In genomic region chr7:102516261-102517050, GRCm38 (mm10) we compare ENCODE assay signal across 13 mouse cellular contexts. TPM values are rescaled to one million over a fixed set of nuclear protein-coding genes. Genes with fewer than 3 reads are reported as not detected.
DNase-seq lines count a peak whose midpoint lies in the region; ATAC-seq lines count a peak whose summit lies in the region.
"Had no signal": no experiment of that assay in that cellular context is flagged by ENCODE, and none has a peak within 500 bp of the region (broad histone marks: within the 10 kb centered on the region; RNA-seq: fewer than 3 reads in every experiment).

No protein-coding gene starts in this region.

- H3K27me3 ChIP-seq in heart, embryonic 10.5 days (ENCODE audit: insufficient read depth, poor library complexity, severe bottlenecking), result peaks cover 22% of the 10 kb centered on the region

- H3K4me1 ChIP-seq in heart, embryonic 10.5 days, result 0 out of 2 replicates have a peak, but pooled peaks cover 5% of the 10 kb centered on the region

- H3K36me3 ChIP-seq in heart, embryonic 10.5 days, result no peaks in the 10 kb centered on the region
- H3K36me3 ChIP-seq: G1E had no signal

- WGBS in heart, embryonic 10.5 days, result 66% methylated on average over 10 of the region's 10 CpGs

- peak; percentile 13 to 29 for DNase-seq in heart, adult 18-20 months
- DNase-seq in heart, embryonic 10.5 days (ENCODE audit: low spot score), result no peak
- peak; percentile 14 for DNase-seq in retina, postnatal 1 day
- no peak for DNase-seq in retina, embryonic 14.5 days (ENCODE audit: low spot score)
- no peak for DNase-seq in frontal cortex, adult 2 months (ENCODE audit: extremely low spot score in 1 of 2, low spot score in 1 of 2)
- no peak for DNase-seq in layer of hippocampus, adult 9-10 months (ENCODE audit: low spot score)
- no peak for DNase-seq in right cerebral cortex, postnatal 4 days
- DNase-seq: liver, postnatal 0 days had no signal

- peak; percentile 35 to 48 for ATAC-seq in hematopoietic stem cell, adult 5-6 weeks (replicated peaks in 1 of 2; ENCODE audit: insufficient read depth in 1 of 2, low FRiP score in 2 of 2, low TSS enrichment in 1 of 2, low read depth in 1 of 2, poor library complexity in 2 of 2, severe bottlenecking in 2 of 2)
- ATAC-seq: liver, postnatal 0 days had no signal

- H3K4me3 ChIP-seq in heart, embryonic 10.5 days, result no peak overlapping the region

- H3K27ac ChIP-seq in heart, embryonic 10.5 days, result no peak overlapping the region

- no peaks in the 10 kb centered on the region for H3K9me3 ChIP-seq in heart, embryonic 10.5 days
- H3K9me3 ChIP-seq: G1E had no signal

RNA-seq across cellular contexts. Expression of gene Olfr545, which starts 17.1 kb away (rescaled TPM):
- not detected for total RNA-seq in heart, adult 18-20 months (2021)
- 0.11 TPM in 1 of 2 replicates, not detected in the other for polyA plus RNA-seq in heart, embryonic 10.5 days (2016; fragmentation: Nextera tagmentation; extraction: Ambion mirVana)
- not detected in 2 replicates for total RNA-seq in hematopoietic stem cell, adult 5-6 weeks (2017)
- 0.10 TPM in 1 of 2 replicates, not detected in the other for polyA plus RNA-seq in frontal cortex, adult 2 months (2012; rRNA removed)
- total RNA-seq: gastrocnemius, adult 8-10 months had no signal
- polyA plus RNA-seq: G1E; large intestine, adult 2 months; liver, postnatal 0 days had no signal

RNA-seq across cellular contexts. Expression of gene Olfr547, which starts 18.1 kb away (rescaled TPM):
- total RNA-seq in heart, adult 18-20 months (2021), result not detected
- polyA plus RNA-seq in heart, embryonic 10.5 days (2016; fragmentation: Nextera tagmentation; extraction: Ambion mirVana), result not detected in 2 replicates
- total RNA-seq in hematopoietic stem cell, adult 5-6 weeks (2017), result not detected in 2 replicates
- polyA plus RNA-seq in frontal cortex, adult 2 months (2012; rRNA removed), result not detected in 2 replicates
- total RNA-seq: G1E; gastrocnemius, adult 8-10 months had no signal
- polyA plus RNA-seq: G1E; large intestine, adult 2 months; liver, postnatal 0 days; neural tube, embryonic 11.5 days had no signal

RNA-seq across cellular contexts. Expression of gene Olfr548-ps1, which starts 24.2 kb away (rescaled TPM):
- total RNA-seq in heart, adult 18-20 months (2021), result not detected
- not detected in 2 replicates for polyA plus RNA-seq in heart, embryonic 10.5 days (2016; fragmentation: Nextera tagmentation; extraction: Ambion mirVana)
- total RNA-seq in hematopoietic stem cell, adult 5-6 weeks (2017), result not detected in 2 replicates
- not detected in 2 replicates for polyA plus RNA-seq in frontal cortex, adult 2 months (2012; rRNA removed)
- total RNA-seq: gastrocnemius, adult 8-10 months had no signal
- polyA plus RNA-seq: G1E; large intestine, adult 2 months; liver, postnatal 0 days; neural tube, embryonic 11.5 days had no signal

RNA-seq across cellular contexts. Expression of gene Olfr544, which starts 28.3 kb away (rescaled TPM):
- not detected for total RNA-seq in heart, adult 18-20 months (2021)
- polyA plus RNA-seq in heart, embryonic 10.5 days (2016; fragmentation: Nextera tagmentation; extraction: Ambion mirVana), result 0.04 TPM in 2 replicates
- total RNA-seq in hematopoietic stem cell, adult 5-6 weeks (2017), result not detected in 2 replicates
- polyA plus RNA-seq in frontal cortex, adult 2 months (2012; rRNA removed), result not detected in 2 replicates
- total RNA-seq: G1E; gastrocnemius, adult 8-10 months had no signal
- polyA plus RNA-seq: G1E; large intestine, adult 2 months had no signal

RNA-seq across cellular contexts. Expression of gene Olfr549, which starts 33.2 kb away (rescaled TPM):
- total RNA-seq in heart, adult 18-20 months (2021), result not detected
- polyA plus RNA-seq in heart, embryonic 10.5 days (2016; fragmentation: Nextera tagmentation; extraction: Ambion mirVana), result not detected in 2 replicates
- total RNA-seq in hematopoietic stem cell, adult 5-6 weeks (2017), result not detected in 2 replicates
- polyA plus RNA-seq in frontal cortex, adult 2 months (2012; rRNA removed), result 0.08 TPM in 1 of 2 replicates, not detected in the other
- total RNA-seq: gastrocnemius, adult 8-10 months had no signal
- polyA plus RNA-seq: G1E; large intestine, adult 2 months; liver, postnatal 0 days; neural tube, embryonic 11.5 days had no signal

Comparison
In these comparisons a context has a peak if more than half of its experiments do, and no peak if none do; other contexts are left out.
1. DNase-seq: peak in heart, adult 18-20 months (2 of 2) and retina, postnatal 1 day (single experiment); none in heart, embryonic 10.5 days (single experiment), retina, embryonic 14.5 days (single experiment), frontal cortex, adult 2 months (0 of 2), layer of hippocampus, adult 9-10 months (single experiment) and right cerebral cortex, postnatal 4 days (single experiment).